Mouse (Mus musculus) hindlimb bud, embryonic 11.5 days (tissue): Measurements from ENCODE around the gene Ptpro.

Experiments used
- DNase-seq: peaks from one replicate; pipeline ENCODE4 v3.0.0-alpha.2; 2012; ENCODE audit warnings: low read depth, low spot score; ENCODE audit errors: extremely low spot score

The Ptpro gene

GRCm38 (mm10) chr6:137252194-137252886 is at the start of gene Ptpro:
TSS of gene Ptpro (plus strand) at chr6:137252319.
- no peak for DNase-seq

- no peak for DNase-seq
Measured at GRCm38 (mm10) chr6:137202661-137203060, 49.5 kb upstream of the Ptpro start.

- no peak for DNase-seq
Measured at GRCm38 (mm10) chr6:137205662-137206400, 46.3 kb upstream of the Ptpro start.

- DNase-seq = no peak
Measured at GRCm38 (mm10) chr6:137207126-137207525, 45.0 kb upstream of the Ptpro start.

GRCm38 (mm10) chr6:137209992-137210391 is 42.1 kb upstream of the Ptpro start:
- DNase-seq = no peak

- no peak for DNase-seq
Measured at GRCm38 (mm10) chr6:137210991-137211390, 41.1 kb upstream of the Ptpro start.

- DNase-seq = no peak
Measured at GRCm38 (mm10) chr6:137211441-137211840, 40.7 kb upstream of the Ptpro start.

- DNase-seq = no peak
Measured at GRCm38 (mm10) chr6:137217841-137218463, 34.2 kb upstream of the Ptpro start.

GRCm38 (mm10) chr6:137252887-137253242 is 746 bp downstream of the Ptpro start:
- DNase-seq = no peak

- peak; percentile 14 for DNase-seq
Measured at GRCm38 (mm10) chr6:137253415-137253814, 1.3 kb downstream of the Ptpro start.

- DNase-seq = no peak
Measured at GRCm38 (mm10) chr6:137261033-137261432, 8.9 kb downstream of the Ptpro start.

GRCm38 (mm10) chr6:137262087-137262486 is 10.0 kb downstream of the Ptpro start:
- no peak for DNase-seq

GRCm38 (mm10) chr6:137268019-137268418 is 15.9 kb downstream of the Ptpro start:
- no peak for DNase-seq

GRCm38 (mm10) chr6:137268592-137268991 is 16.5 kb downstream of the Ptpro start:
- no peak for DNase-seq

GRCm38 (mm10) chr6:137272513-137272912 is 20.4 kb downstream of the Ptpro start:
- DNase-seq = no peak

- no peak for DNase-seq
Measured at GRCm38 (mm10) chr6:137277587-137277994, 25.5 kb downstream of the Ptpro start.

GRCm38 (mm10) chr6:137279576-137279975 is 27.5 kb downstream of the Ptpro start:
- no peak for DNase-seq

- DNase-seq = no peak
Measured at GRCm38 (mm10) chr6:137281541-137282049, 29.5 kb downstream of the Ptpro start.

GRCm38 (mm10) chr6:137282050-137282449 is 29.9 kb downstream of the Ptpro start:
- no peak for DNase-seq

GRCm38 (mm10) chr6:137286376-137286775 is 34.3 kb downstream of the Ptpro start:
- no peak for DNase-seq

- no peak for DNase-seq
Measured at GRCm38 (mm10) chr6:137287788-137288187, 35.7 kb downstream of the Ptpro start.

- DNase-seq = no peak
Measured at GRCm38 (mm10) chr6:137288264-137288663, 36.1 kb downstream of the Ptpro start.
